Mouse (Mus musculus) embryonic stem cell, embryonic (primary cell): ENCODE measurements around the gene Draxin.

Experiments used
- CTCF ChIA-PET, 4 experiments: fragments of 300-600 bp in 2 of 4; fragments of 350-600 bp in 2 of 4; sonication (Branson Sonifier 250); formaldehyde crosslinking; loops; one replicate each; lab custom pipeline; 2022; ENCODE audit warnings: inconsistent platforms in 2 of 4; lab: Charles Lee
- POLR2A ChIA-PET, 4 experiments: fragments of 300-600 bp in 2 of 4; fragments of 350-600 bp in 2 of 4; sonication (Branson Sonifier 250); formaldehyde crosslinking; loops; one replicate each; lab custom pipeline; 2022; ENCODE audit warnings: antibody characterized with exemption in 4 of 4, inconsistent platforms in 1 of 4; lab: Charles Lee

Gene Draxin

DNA sequence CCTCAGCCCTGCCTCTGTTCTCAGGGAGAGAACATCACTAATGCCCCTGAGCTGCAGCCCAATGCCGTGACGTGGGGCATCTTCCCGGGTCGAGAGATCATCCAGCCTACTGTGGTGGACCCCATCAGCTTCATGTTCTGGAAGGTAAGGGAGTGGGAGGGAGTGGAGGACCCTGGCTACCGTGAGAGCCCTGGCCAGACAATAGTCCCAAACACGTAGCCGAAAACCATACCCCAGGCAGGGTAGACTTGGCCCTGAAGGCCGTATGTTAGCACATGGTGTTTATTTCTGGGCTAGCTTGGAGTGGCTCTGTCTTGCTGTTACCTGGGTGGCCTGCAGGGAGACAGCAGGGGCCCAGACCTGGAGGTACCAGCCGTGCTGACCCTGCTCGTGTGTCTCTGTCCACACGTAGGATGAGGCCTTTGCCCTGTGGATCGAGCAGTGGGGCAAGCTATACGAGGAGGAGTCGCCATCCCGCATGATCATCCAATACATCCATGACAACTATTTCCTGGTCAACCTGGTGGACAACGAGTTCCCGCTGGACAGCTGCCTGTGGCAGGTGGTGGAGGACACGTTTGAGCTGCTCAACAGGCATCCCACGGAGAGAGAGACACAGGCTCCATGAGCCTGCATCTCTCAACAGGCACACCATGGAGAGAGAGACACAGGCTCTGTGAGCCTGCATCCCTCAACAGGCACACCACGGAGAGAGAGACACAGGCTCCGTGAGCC, 75.4 kb downstream of the Draxin start:
- CTCF ChIA-PET: interaction anchor here in 1 of 4 experiments (0.5 kb wide), 1 partner anchor 1179 kb away, joined by 3 read pairs; no protein-coding TSS in a partner anchor
- POLR2A ChIA-PET: interaction anchor here in 2 of 4 experiments (0.7 to 43.0 kb wide), 6 partner anchors 4 to 1360 kb away, joined by 3 to 812 read pairs (median 12); partner anchors contain the start of genes Clcn6 (in 2 of the 2) and Mthfr (in 2 of the 2)

DNA sequence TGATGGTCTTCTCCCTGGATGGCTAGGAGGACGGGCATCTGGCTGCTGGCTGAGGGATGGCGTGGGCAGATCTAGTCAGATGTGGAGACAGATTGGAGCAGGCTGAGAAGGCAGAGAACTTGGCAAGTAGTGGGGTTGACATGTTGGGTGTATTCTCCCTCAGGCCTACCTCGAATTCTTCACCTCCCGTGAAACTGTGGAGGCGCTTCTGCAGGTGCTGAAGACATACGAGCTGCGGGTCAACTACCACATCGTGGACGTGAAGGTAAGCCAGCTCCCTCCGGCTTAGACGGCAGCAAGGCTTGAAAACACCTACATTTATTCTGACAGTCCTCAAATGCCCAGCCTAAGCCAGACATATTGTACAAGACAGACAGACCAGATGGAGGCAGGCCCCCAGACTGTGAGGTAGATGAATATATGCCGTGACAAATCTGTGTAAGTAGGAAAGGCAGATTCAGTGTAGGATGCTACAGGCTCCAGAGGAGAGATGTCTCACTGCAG, 77.0 kb downstream of the Draxin start:
- CTCF ChIA-PET: interaction anchor here in 3 of 4 experiments (0.6 to 1.0 kb wide), 3 partner anchors 10 to 13 kb away, joined by 3 read pairs; no protein-coding TSS in a partner anchor
- POLR2A ChIA-PET: interaction anchor here in 3 of 4 experiments (0.7 to 43.0 kb wide), 8 partner anchors 3 to 86 kb away, joined by 4 to 812 read pairs (median 7); partner anchors contain the start of genes Clcn6 (in 2 of the 3) and Mthfr (in 2 of the 3)

DNA sequence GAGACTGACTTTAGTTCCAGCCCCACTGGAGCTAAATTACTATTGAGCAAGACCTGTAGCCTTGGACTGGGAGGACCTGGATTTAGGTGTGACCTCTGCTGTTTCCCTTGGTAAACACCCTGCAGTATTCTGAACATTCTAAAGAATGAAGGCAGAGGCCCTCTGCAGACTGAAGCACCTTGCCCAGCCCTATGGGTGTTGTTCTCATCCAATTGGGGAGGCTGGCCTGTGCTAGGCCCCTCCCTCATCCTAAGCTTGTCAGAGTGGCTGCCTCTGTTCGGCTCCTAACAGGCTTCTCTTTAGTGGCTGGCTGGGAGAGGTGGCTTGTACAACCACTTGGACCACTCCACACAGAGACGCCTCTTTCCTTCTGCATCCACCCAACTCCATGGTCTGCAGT, 77.5 kb downstream of the Draxin start:
- ChIA-PET POLR2A (interaction anchor here in 3 of 4 experiments (0.5 to 43.0 kb wide), 15 partner anchors 2 to 236 kb away, joined by 3 to 812 read pairs (median 5); partner anchors contain the start of genes Clcn6 (in 2 of the 3) and Mthfr (in 2 of the 3)), CTCF (interaction anchor here in 3 of 4 experiments (0.5 to 2.7 kb wide), 6 partner anchors 7 to 16 kb away, joined by 3 to 6 read pairs (median 4); no protein-coding TSS in a partner anchor)

DNA sequence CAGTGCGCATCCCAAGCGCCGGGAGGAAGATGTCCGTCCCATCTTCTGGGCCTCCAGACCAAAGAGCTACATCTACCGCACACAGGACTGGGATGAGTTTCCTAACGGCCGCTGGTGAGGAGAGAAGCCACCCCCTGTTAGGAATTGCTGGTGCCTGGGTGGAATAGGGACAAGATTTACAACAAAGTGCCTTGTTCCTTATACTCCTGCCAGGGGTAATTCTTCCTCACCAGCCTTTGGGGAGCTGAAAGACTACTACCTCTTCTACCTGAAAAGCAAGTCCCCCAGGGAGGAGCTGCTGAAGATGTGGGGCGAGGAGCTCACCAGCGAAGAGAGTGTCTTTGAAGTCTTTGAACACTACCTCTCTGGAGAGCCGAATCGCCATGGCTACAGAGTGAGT, 78.6 kb downstream of the Draxin start:
- ChIA-PET POLR2A (interaction anchor here (0.6 to 43.0 kb wide), 20 partner anchors 1 to 147 kb away, joined by 3 to 812 read pairs (median 4); partner anchors contain the start of genes Clcn6 (in 3 of the 4), Mthfr (in 3 of the 4), Fbxo6 (in 1 of the 4) and Nppa (in 1 of the 4)), CTCF (interaction anchor here in 2 of 4 experiments (0.8 to 2.7 kb wide), 5 partner anchors 8 to 65 kb away, joined by 4 to 6 read pairs (median 6); no protein-coding TSS in a partner anchor)

DNA sequence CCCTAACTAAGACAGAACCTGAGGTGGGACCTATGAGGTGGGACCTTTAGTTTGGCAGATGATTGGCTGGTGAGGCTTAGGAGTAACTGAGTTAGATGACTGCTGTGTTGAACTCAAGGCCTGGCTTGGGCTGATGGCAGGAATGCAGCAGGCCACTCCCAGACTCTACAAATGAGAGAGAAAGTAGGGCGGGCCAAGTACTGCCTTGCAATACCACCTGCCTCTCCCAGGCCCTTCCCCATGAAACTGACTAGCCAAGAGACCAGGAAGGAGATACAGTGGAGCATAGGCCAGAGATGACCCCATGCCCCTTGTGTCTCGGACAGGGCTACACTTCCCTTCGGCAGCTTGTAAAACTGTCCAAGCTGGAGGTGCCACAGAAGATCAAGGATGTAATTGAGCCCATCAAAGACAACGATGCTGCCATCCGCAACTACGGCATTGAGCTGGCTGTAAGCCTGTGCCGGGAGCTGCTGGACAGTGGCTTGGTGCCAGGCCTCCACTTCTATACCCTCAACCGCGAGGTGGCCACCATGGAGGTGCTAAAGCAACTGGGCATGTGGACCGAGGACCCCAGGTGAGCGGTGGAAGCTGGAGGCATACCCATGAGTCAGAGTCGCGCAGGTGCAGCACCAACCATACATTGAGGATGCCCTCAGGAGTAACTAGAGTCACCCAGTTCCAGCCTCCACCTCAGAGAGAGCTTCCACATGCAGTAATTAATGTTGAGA, 79.3 kb downstream of the Draxin start:
- ChIA-PET CTCF (interaction anchor here in 3 of 4 experiments (0.5 to 2.7 kb wide), 6 partner anchors 9 to 292 kb away, joined by 4 to 6 read pairs (median 5); no protein-coding TSS in a partner anchor), POLR2A (interaction anchor here (0.6 to 43.0 kb wide), 21 partner anchors 0 to 146 kb away, joined by 3 to 812 read pairs (median 4); partner anchors contain the start of genes Clcn6 (in 3 of the 4), Mthfr (in 3 of the 4), Fbxo2 (in 1 of the 4) and Fbxo44 (in 1 of the 4))

DNA sequence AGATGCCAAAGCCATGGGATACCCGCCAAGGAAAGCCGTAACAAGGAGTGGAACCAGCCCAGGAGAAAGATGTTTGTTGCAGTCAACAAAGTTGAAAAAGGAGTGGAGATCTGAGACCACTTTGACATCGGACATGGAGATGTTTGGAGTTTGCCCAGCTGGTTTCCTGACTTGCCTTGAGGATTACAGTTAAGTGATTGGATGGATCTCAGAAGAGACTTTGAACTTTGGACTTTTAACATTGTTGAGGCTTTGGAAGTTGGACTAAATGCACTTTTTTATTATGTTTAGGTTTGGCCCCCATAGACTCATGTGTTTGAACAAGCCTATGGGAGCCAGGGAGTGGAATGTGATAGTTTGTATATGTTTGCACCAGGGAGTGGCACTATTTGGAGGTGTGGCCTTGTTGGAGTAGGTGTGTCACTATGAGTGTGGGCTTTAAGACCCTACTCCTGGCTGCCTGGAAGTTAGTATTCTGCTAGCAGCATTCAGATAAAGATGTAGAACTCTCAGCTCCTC, 80.0 kb downstream of the Draxin start:
- ChIA-PET CTCF (interaction anchor here in 2 of 4 experiments (0.6 to 2.7 kb wide), 2 partner anchors 10 to 15 kb away, joined by 4 to 6 read pairs; no protein-coding TSS in a partner anchor), POLR2A (interaction anchor here (0.8 to 43.0 kb wide), 9 partner anchors 1 to 65 kb away, joined by 3 to 812 read pairs (median 6); partner anchors contain the start of genes Clcn6 (in 2 of the 4), Mthfr (in 2 of the 4) and Nppb (in 1 of the 4))
